Mouse (Mus musculus) ovary, adult 10 weeks (tissue): ENCODE measurements around the gene Apol10a. TPM values are rescaled to one million over a fixed set of nuclear protein-coding genes. Genes with fewer than 3 reads are reported as not detected.

Experiments used
- polyA plus RNA-seq: library from polyadenylated mRNA; stranded (reverse); fragments of 350-450 nt; fragmentation: Illumina TruSeq; extraction: RNeasy Lipid Tissue Mini Kit (QIAGEN cat#74804); gene quantifications from one replicate; pipeline ENCODE4 v1.2.3, GENCODE M21; 2014

Gene Apol10a
- polyA plus RNA-seq, result not detected

DNA sequence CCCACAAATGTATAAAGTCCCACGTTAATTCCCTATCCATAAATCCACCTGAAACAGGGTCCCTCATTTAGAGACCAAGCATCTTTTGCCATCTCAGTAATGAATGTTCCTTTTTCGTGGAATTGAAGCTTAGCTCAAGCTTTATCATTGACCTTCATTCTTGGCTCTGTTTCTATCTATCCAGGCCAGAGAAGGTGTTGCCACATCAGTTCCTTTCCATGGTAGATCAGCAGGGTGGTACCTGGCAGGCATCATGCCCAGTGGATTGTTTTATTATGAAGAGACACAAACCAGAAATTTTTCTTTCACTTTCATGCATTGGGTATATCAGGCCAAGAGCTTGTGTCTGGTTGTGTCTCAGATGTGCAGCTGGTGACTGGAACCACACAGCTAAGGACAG, at the start of gene Apol10a:
Apol10a (plus strand) TSS at position 355 of the 400 bp plus-strand sequence.

DNA sequence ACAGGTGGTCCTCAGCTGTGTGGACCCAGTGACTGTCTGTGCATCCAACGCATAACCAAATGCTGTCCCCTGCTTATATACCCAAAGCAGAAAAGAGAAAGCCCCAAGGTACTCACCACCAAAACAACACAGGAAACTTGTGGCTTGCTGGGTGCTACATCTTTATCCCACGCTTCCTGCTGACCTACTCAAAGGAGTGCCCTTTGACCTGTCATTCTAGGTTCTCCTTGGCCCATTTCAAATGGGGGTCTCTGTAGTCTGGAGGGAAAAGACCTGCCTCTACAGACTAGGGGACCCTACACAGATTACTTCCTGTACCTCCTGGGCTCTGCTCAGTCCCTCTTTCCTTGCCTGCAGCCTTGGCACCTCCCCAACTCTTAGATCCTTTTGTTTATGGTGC, 29.5 kb upstream of the Apol10a start, which contains the start of gene Apol7b:
Apol7b (minus strand) TSS at position 101 of the 400 bp plus-strand sequence.

DNA sequence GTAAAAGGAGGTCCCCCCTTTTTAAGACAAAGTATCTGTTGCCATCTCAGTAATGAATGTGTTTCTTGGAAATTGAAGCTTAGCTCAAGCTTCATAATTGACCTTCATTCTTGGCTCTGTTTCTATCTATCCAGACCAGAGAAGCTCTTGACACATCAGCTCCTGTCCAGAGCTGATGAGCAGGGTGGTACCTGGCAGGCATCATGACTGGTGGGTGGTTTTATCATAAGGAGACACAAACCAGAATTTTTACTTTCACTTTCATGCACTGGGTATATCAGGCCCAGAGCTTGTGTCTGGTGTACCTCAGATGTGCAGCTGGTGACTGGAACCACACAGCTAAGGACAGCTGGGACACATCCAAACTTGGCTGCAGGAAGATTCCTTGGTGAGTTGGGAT, 31.1 kb downstream of the Apol10a start, which contains the start of gene Apol11a:
Apol11a (plus strand) TSS at position 306 of the 400 bp plus-strand sequence.

DNA sequence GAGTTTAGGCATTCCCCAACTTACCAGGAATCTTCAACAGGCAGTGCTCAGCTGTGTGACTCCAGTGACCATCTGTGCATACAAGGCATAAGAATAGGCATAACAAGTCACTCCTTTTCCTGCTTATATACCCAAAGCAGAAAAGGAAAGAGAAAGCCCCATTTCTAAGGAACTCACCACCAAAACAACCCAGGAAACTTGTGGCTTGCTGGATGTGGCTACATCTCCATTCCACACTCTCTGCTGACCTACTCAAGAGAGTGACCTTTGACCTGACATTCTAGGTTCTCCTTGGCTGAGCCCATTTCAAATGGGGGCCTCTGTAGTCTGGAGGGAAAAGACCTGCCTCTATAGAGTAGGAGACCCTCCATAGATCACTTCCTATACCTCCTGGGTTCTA, 56.4 kb downstream of the Apol10a start, which contains the start of gene Apol7c:
Apol7c (minus strand) TSS at position 101 of the 400 bp plus-strand sequence.

Other genes with a start within 250 kb of the Apol10a start
- 82.4 TPM for gene Rbfox2, start 170.0 kb upstream of the Apol10a start, polyA plus RNA-seq
- 1.7 TPM for gene Apol7a, start 77.9 kb upstream of the Apol10a start, polyA plus RNA-seq
- 0.23 TPM for gene Apol9a, start 65.9 kb upstream of the Apol10a start, polyA plus RNA-seq
- not detected for gene Apol7b, start 29.6 kb upstream of the Apol10a start, polyA plus RNA-seq
- gene Apol11a, start 31.2 kb downstream of the Apol10a start, polyA plus RNA-seq, result not detected
- gene Apol7c, start 56.3 kb downstream of the Apol10a start, polyA plus RNA-seq, result 0.43 TPM
- gene 1700025B11Rik, start 84.8 kb downstream of the Apol10a start, polyA plus RNA-seq, result not detected
- 4.4 TPM for gene Apol10b, start 119.1 kb downstream of the Apol10a start, polyA plus RNA-seq
- gene Gm36245, start 122.2 kb downstream of the Apol10a start, polyA plus RNA-seq, result not detected
- gene Apol11b, start 166.2 kb downstream of the Apol10a start, polyA plus RNA-seq, result 0.23 TPM
- gene Apol7e, start 221.8 kb downstream of the Apol10a start, polyA plus RNA-seq, result 3.9 TPM